ENCODE assay signal across 10 mouse cellular contexts in genomic region chr4:133665118-133665517, GRCm38 (mm10). TPM values are rescaled to one million over a fixed set of nuclear protein-coding genes. Genes with fewer than 3 reads are reported as not detected.
A peak's percentile ranks its signal among the peaks of the same experiment; 100 is the strongest.
DNase-seq lines count a peak whose midpoint lies in the region; ATAC-seq and TF ChIP-seq lines count a peak whose summit lies in the region.
"Had no signal": no experiment of that assay in that cellular context is flagged by ENCODE, and none has a peak within 500 bp of the region (broad histone marks: within the 10 kb centered on the region; RNA-seq: fewer than 3 reads in every experiment).

No protein-coding gene starts in this region.

- H3K9me3 ChIP-seq in ES-E14 (ENCODE audit: control insufficient read depth, insufficient read depth, low read depth, low read length), result no peaks in the 10 kb centered on the region
- H3K9me3 ChIP-seq in forebrain, postnatal 0 days (ENCODE audit: low read length), result no peaks in the 10 kb centered on the region
- H3K9me3 ChIP-seq in midbrain, embryonic 13.5 days, result no peaks in the 10 kb centered on the region
- no peaks in the 10 kb centered on the region for H3K9me3 ChIP-seq in kidney, embryonic 16.5 days (ENCODE audit: low read length)

- no peak for TF ChIP-seq CTCF in gastrocnemius, adult 2 months (IDR thresholded peaks at IDR 0.05)
- TF ChIP-seq CTCF in forebrain, postnatal 0 days (IDR thresholded peaks at IDR 0.05; ENCODE audit: low read depth), result no peak

- H3K4me2 ChIP-seq in forebrain, postnatal 0 days (ENCODE audit: low read depth), result no peak overlapping the region
- H3K4me2 ChIP-seq in midbrain, embryonic 13.5 days (replicated peaks), result no peak overlapping the region
- no peak overlapping the region for H3K4me2 ChIP-seq in kidney, embryonic 16.5 days (replicated peaks; ENCODE audit: low read depth, low read length)

- ATAC-seq in forebrain, postnatal 0 days, result peak; percentile 75
- ATAC-seq in midbrain, embryonic 13.5 days, result no peak
- no peak for ATAC-seq in kidney, embryonic 16.5 days (ENCODE audit: low FRiP score, low TSS enrichment)
- ATAC-seq: lung, postnatal 0 days had no signal

- intact Hi-C loops in gastrocnemius, postnatal 14 days (cut with DNase I; ENCODE audit: low total_unique reads), result no loop called here
- intact Hi-C loops in gastrocnemius, adult 2 months (cut with DNase I), result loop anchor here (10.0 kb wide), 1 partner anchor 250 kb away; no protein-coding TSS in a partner anchor
- intact Hi-C loops in heart, postnatal 14 days (cut with DNase I), result no loop called here

- in situ Hi-C loops in ES-E14 (cut with MboI; ENCODE audit: low sequenced_read_pairs in 2 of 2, unreplicated experiment in 2 of 2), result no loop called here

- peak; percentile 45 for DNase-seq in gastrocnemius, postnatal 14 days
- DNase-seq in gastrocnemius, adult 2 months, result no peak
- DNase-seq in ES-E14 (ENCODE audit: low read depth, low spot score), result no peak
- peak; percentile 44 for DNase-seq in forebrain, postnatal 0 days
- no peak for DNase-seq in heart, postnatal 14 days
- no peak for DNase-seq in frontal cortex, postnatal 10 days (ENCODE audit: low spot score in 2 of 2)
- DNase-seq: layer of hippocampus, postnatal 36 days had no signal

- no peak overlapping the region for H3K4me3 ChIP-seq in gastrocnemius, adult 2 months
- peak overlapping the region; percentile 41 to 50 for H3K4me3 ChIP-seq in ES-E14 (ENCODE audit: insufficient read depth in 1 of 2, low read depth in 1 of 2, low read length in 2 of 2, poor library complexity in 1 of 2, severe bottlenecking in 1 of 2)
- no peak overlapping the region for H3K4me3 ChIP-seq in forebrain, postnatal 0 days (ENCODE audit: low read depth, low read length)
- H3K4me3 ChIP-seq in midbrain, embryonic 13.5 days (replicated peaks), result no peak overlapping the region
- H3K4me3 ChIP-seq in kidney, embryonic 16.5 days (ENCODE audit: low read length), result no peak overlapping the region

- no peak overlapping the region for H3K27ac ChIP-seq in gastrocnemius, adult 2 months
- peak overlapping the region; percentile 6; the same call in 1 of the 2 replicates for H3K27ac ChIP-seq in ES-E14 (ENCODE audit: insufficient read depth, low read depth, low read length, poor library complexity, severe bottlenecking)
- 0 out of 2 replicates have a peak overlapping the region, but pooled peaks have one; percentile 29 for H3K27ac ChIP-seq in forebrain, postnatal 0 days (ENCODE audit: low read depth, low read length)
- H3K27ac ChIP-seq in midbrain, embryonic 13.5 days, result 0 out of 2 replicates have a peak overlapping the region, but pooled peaks have one; percentile 35
- no peak overlapping the region for H3K27ac ChIP-seq in kidney, embryonic 16.5 days (ENCODE audit: low read length)

- peak overlapping the region; percentile 56; the same call in 1 of the 2 replicates for H3K9ac ChIP-seq in ES-E14 (ENCODE audit: insufficient read depth, low read depth, low read length, poor library complexity, severe bottlenecking)
- H3K9ac ChIP-seq in forebrain, postnatal 0 days, result no peak overlapping the region
- 0 out of 2 replicates have a peak overlapping the region, but pooled peaks have one; percentile 20 for H3K9ac ChIP-seq in midbrain, embryonic 13.5 days (replicated peaks)
- H3K9ac ChIP-seq in kidney, embryonic 16.5 days (replicated peaks; ENCODE audit: low read length), result no peak overlapping the region

- H3K27me3 ChIP-seq in forebrain, postnatal 0 days (ENCODE audit: insufficient read depth, low read length), result no peaks in the 10 kb centered on the region
- H3K27me3 ChIP-seq in midbrain, embryonic 13.5 days, result no peaks in the 10 kb centered on the region
- no peaks in the 10 kb centered on the region for H3K27me3 ChIP-seq in kidney, embryonic 16.5 days (ENCODE audit: insufficient read depth, low read length)

- H3K36me3 ChIP-seq in ES-E14 (ENCODE audit: control insufficient read depth, insufficient read depth, low read length, poor library complexity, severe bottlenecking), result peaks cover 7% of the 10 kb centered on the region
- H3K36me3 ChIP-seq in forebrain, postnatal 0 days (ENCODE audit: insufficient read depth), result peaks cover 17% of the 10 kb centered on the region
- H3K36me3 ChIP-seq in midbrain, embryonic 13.5 days, result peaks cover 39% of the 10 kb centered on the region
- H3K36me3 ChIP-seq in kidney, embryonic 16.5 days (ENCODE audit: insufficient read depth, low read length), result peaks cover 15% of the 10 kb centered on the region; the same call in 1 of the 2 replicates

- H3K4me1 ChIP-seq in ES-E14 (ENCODE audit: control insufficient read depth in 2 of 2, insufficient read depth in 2 of 2, low read length in 2 of 2, poor library complexity in 1 of 2), result peaks cover 12 to 23% of the 10 kb centered on the region in 2 experiments; a peak in 3 of 4 replicates
- H3K4me1 ChIP-seq in forebrain, postnatal 0 days (ENCODE audit: insufficient read depth), result peaks cover 7% of the 10 kb centered on the region
- peaks cover 15% of the 10 kb centered on the region for H3K4me1 ChIP-seq in midbrain, embryonic 13.5 days (replicated peaks)
- H3K4me1 ChIP-seq in kidney, embryonic 16.5 days (ENCODE audit: insufficient read depth, low read length), result peaks cover 15% of the 10 kb centered on the region

- WGBS in forebrain, postnatal 0 days, result 49% methylated on average over 11 of the region's 11 CpGs
- WGBS in midbrain, embryonic 13.5 days, result 51% methylated on average over 11 of the region's 11 CpGs
- 73% methylated on average over 11 of the region's 11 CpGs for WGBS in kidney, embryonic 16.5 days

TF ChIP-seq in ES-E14, 5 proteins besides CTCF, POLR2A, EP300 and RAD21:
- TF ChIP-seq ZNF384 (IDR thresholded peaks at IDR 0.05; ENCODE audit: low read depth, low read length), result no peak
- TF ChIP-seq CHD2 (IDR thresholded peaks at IDR 0.05; ENCODE audit: low read depth, low read length), result no peak
- no peak for TF ChIP-seq HCFC1 (IDR thresholded peaks at IDR 0.05; ENCODE audit: borderline replicate concordance, insufficient read depth, low read length)
- no peak for TF ChIP-seq ZC3H11A (IDR thresholded peaks at IDR 0.05; ENCODE audit: borderline replicate concordance, low read depth, low read length)
- TF ChIP-seq MAFK (IDR thresholded peaks at IDR 0.05; ENCODE audit: insufficient read depth, low read depth, low read length), result no peak
TF ChIP-seq in ES-E14: peak in this region for 0.

RNA-seq across cellular contexts. Expression of gene Pigv, which starts 7.3 kb away (rescaled TPM):
- total RNA-seq in gastrocnemius, postnatal 14 days (2021), result 1 to 10 TPM; 9.4 to 9.9 TPM
- total RNA-seq in gastrocnemius, adult 2 months (2021), result 10 to 100 TPM; 10.4 to 11.7 TPM
- 11.6 and 14.5 TPM in 2 replicates for total RNA-seq in ES-E14 (2012; rRNA removed)
- 9.5 and 12.0 TPM in 2 replicates for total RNA-seq in forebrain, postnatal 0 days (2014; rRNA removed)
- polyA plus RNA-seq in forebrain, postnatal 0 days (2015; fragmentation: Nextera tagmentation; extraction: Ambion mirVana), result 9.2 and 12.5 TPM in 2 replicates
- polyA plus RNA-seq in midbrain, embryonic 13.5 days (2015; fragmentation: Nextera tagmentation; extraction: Ambion mirVana), result 13.7 and 16.0 TPM in 2 replicates
- total RNA-seq in heart, postnatal 14 days (2021), result 10 to 100 TPM; 10.4 to 10.7 TPM
- 19.2 and 22.7 TPM in 2 replicates for polyA plus RNA-seq in kidney, embryonic 16.5 days (2015; fragmentation: Nextera tagmentation; extraction: Ambion mirVana)

RNA-seq across cellular contexts. Expression of gene Zdhhc18, which starts 15.2 kb away (rescaled TPM):
- total RNA-seq in gastrocnemius, postnatal 14 days (2021), result 10 to 100 TPM; 18.2 to 26.4 TPM
- 10 to 100 TPM; 25.4 to 32.3 TPM for total RNA-seq in gastrocnemius, adult 2 months (2021)
- total RNA-seq in ES-E14 (2012; rRNA removed), result 39.0 and 55.8 TPM in 2 replicates
- 14.8 and 21.2 TPM in 2 replicates for total RNA-seq in forebrain, postnatal 0 days (2014; rRNA removed)
- 9.3 and 9.6 TPM in 2 replicates for polyA plus RNA-seq in forebrain, postnatal 0 days (2015; fragmentation: Nextera tagmentation; extraction: Ambion mirVana)
- 3.5 and 4.1 TPM in 2 replicates for polyA plus RNA-seq in midbrain, embryonic 13.5 days (2015; fragmentation: Nextera tagmentation; extraction: Ambion mirVana)
- total RNA-seq in heart, postnatal 14 days (2021), result 10 to 100 TPM; 17.6 to 21.6 TPM
- polyA plus RNA-seq in kidney, embryonic 16.5 days (2015; fragmentation: Nextera tagmentation; extraction: Ambion mirVana), result 2.4 and 4.4 TPM in 2 replicates

Comparison
In these comparisons a context has a peak if more than half of its experiments do, and no peak if none do; other contexts are left out.
1. DNase-seq: peak in gastrocnemius, postnatal 14 days (single experiment) and forebrain, postnatal 0 days (single experiment); none in gastrocnemius, adult 2 months (single experiment), ES-E14 (single experiment), heart, postnatal 14 days (0 of 2) and frontal cortex, postnatal 10 days (0 of 2).
2. H3K27ac ChIP-seq: peak in ES-E14 (single experiment), forebrain, postnatal 0 days (single experiment) and midbrain, embryonic 13.5 days (single experiment); none in gastrocnemius, adult 2 months (single experiment) and kidney, embryonic 16.5 days (single experiment).
3. H3K4me3 ChIP-seq: peak in ES-E14 (2 of 2); none in gastrocnemius, adult 2 months (single experiment), forebrain, postnatal 0 days (single experiment), midbrain, embryonic 13.5 days (single experiment) and kidney, embryonic 16.5 days (single experiment).
4. H3K9ac ChIP-seq: peak in ES-E14 (single experiment) and midbrain, embryonic 13.5 days (single experiment); none in forebrain, postnatal 0 days (single experiment) and kidney, embryonic 16.5 days (single experiment).